Mouse (Mus musculus) liver, adult 2 months (tissue): Measurements from ENCODE around the gene Ppp1r1a. TPM values are rescaled to one million over a fixed set of nuclear protein-coding genes. Genes with fewer than 3 reads are reported as not detected.
A peak's percentile ranks its signal among the peaks of the same experiment; 100 is the strongest.

Source experiments
- DNase-seq: peaks from one replicate; pipeline ENCODE4 v3.0.0-alpha.2; 2011; ENCODE audit warnings: low read depth, low spot score; ENCODE audit errors: extremely low read depth
- H3K27ac ChIP-seq: fragments of 200-500 bp; replicated peaks from 2 replicates; pipeline ENCODE4 v1.5.1; 2012; ENCODE audit warnings: low read depth, mild to moderate bottlenecking, control low read depth, inconsistent platforms, low read length; ENCODE audit not compliant: insufficient read depth
- H3K27me3 ChIP-seq: fragments of 200-500 bp; 2 replicates; pipeline ENCODE4 v1.6.1; 2012; ENCODE audit warnings: mild to moderate bottlenecking, moderate library complexity, low read length, inconsistent platforms; ENCODE audit not compliant: control insufficient read depth, insufficient read depth
- H3K36me3 ChIP-seq: fragments of 200-500 bp; 2 replicates; pipeline ENCODE4 v1.6.1; 2012; ENCODE audit warnings: low read length, inconsistent platforms; ENCODE audit not compliant: control insufficient read depth, insufficient read depth
- H3K4me1 ChIP-seq: fragments of 200-500 bp; 2 replicates; pipeline ENCODE4 v1.6.1; 2011; ENCODE audit warnings: low read length; ENCODE audit not compliant: control insufficient read depth, insufficient read depth
- H3K4me3 ChIP-seq: fragments of 200-500 bp; 2 replicates; pipeline ENCODE4 v1.5.1; 2011; ENCODE audit warnings: low read depth, mild to moderate bottlenecking, control low read depth, low read length, moderate library complexity; ENCODE audit not compliant: insufficient read depth
- H3K79me2 ChIP-seq: fragments of 200-500 bp; 2 replicates; pipeline ENCODE4 v1.6.1; 2012; ENCODE audit warnings: inconsistent platforms, mild to moderate bottlenecking, low read length, moderate library complexity; ENCODE audit not compliant: control insufficient read depth, insufficient read depth
- H3K9ac ChIP-seq: fragments of 200-500 bp; 2 replicates; pipeline ENCODE4 v1.6.1; 2012; ENCODE audit warnings: low read depth, mild to moderate bottlenecking, control low read depth, inconsistent platforms, low read length
- CTCF ChIP-seq: fragments of 200-500 bp; IDR thresholded peaks from 2 replicates; pipeline ENCODE4 v1.5.1; 2011; ENCODE audit warnings: low read depth, low read length, control low read depth
- POLR2A ChIP-seq: fragments of 200-500 bp; IDR thresholded peaks from 2 replicates; pipeline ENCODE4 v1.6.1; 2011; ENCODE audit warnings: low read length, control low read depth; ENCODE audit not compliant: insufficient read depth; ENCODE audit errors: extremely low read depth
- WGBS: fragments of 180-500 bp; shearing (Covaris S2); methylation state at CpG from one replicate; pipeline ENCODE4 v1.1.7; 2018; 5-methylcytosine and 5-hydroxymethylcytosine counted together
- polyA plus RNA-seq: library from polyadenylated mRNA; depleted of rRNA; stranded (reverse); fragments of >200 nt; gene quantifications from 2 replicates; pipeline ENCODE4 v1.2.3, GENCODE M21; 2012; rRNA removed
- total RNA-seq: library from RNA; depleted of rRNA; stranded (reverse); fragments of >200 nt; gene quantifications from 2 replicates; pipeline ENCODE4 v1.2.3, GENCODE M21; 2014; rRNA removed

Gene Ppp1r1a
- total RNA-seq, result 0.09 TPM in 1 of 2 replicates, not detected in the other
- not detected in 2 replicates for polyA plus RNA-seq

GRCm38 (mm10) chr15:103537822-103538213 lies at the start of gene Ppp1r1a:
Gene Ppp1r1a, minus strand, starts transcription at chr15:103538003.
- DNase-seq, result no peak
- no peaks in the 10 kb centered on the region for H3K79me2 ChIP-seq
- no peak within 1 kb of the TSS for H3K27ac ChIP-seq
- peaks cover 12% of the 10 kb centered on the region; the same call in 1 of the 2 replicates for H3K27me3 ChIP-seq
- H3K36me3 ChIP-seq, result no peaks in the 10 kb centered on the region
- WGBS, result under 1% methylated on average over 34 of the region's 36 CpGs
- H3K9ac ChIP-seq, result no peak within 1 kb of the TSS
- no peak within 1 kb of the TSS for H3K4me3 ChIP-seq
- TF ChIP-seq POLR2A (no peak), CTCF (no peak)
- no peaks in the 10 kb centered on the region for H3K4me1 ChIP-seq

- no peaks in the 10 kb centered on the region for H3K36me3 ChIP-seq
- H3K4me1 ChIP-seq, result no peaks in the 10 kb centered on the region
- DNase-seq, result no peak
- TF ChIP-seq CTCF, result no peak
- no peak for TF ChIP-seq POLR2A
- no peak overlapping the region for H3K9ac ChIP-seq
- no peaks in the 10 kb centered on the region for H3K79me2 ChIP-seq
- WGBS, result 81% methylated on average over 2 of the region's 2 CpGs
- H3K27ac ChIP-seq, result no peak overlapping the region
- no peak overlapping the region for H3K4me3 ChIP-seq
- H3K27me3 ChIP-seq, result no peaks in the 10 kb centered on the region
Observed at GRCm38 (mm10) chr15:103585876-103586275, 48.1 kb upstream of the Ppp1r1a start.

GRCm38 (mm10) chr15:103564981-103565380 lies 27.2 kb upstream of the Ppp1r1a start, which contains the start of gene Glycam1:
Gene Glycam1, minus strand, starts transcription at chr15:103565081.
- Histone ChIP-seq H3K79me2 (no peaks in the 10 kb centered on the region), H3K4me3 (no peak within 1 kb of the TSS), H3K27ac (no peak within 1 kb of the TSS), H3K4me1 (no peaks in the 10 kb centered on the region), H3K36me3 (no peaks in the 10 kb centered on the region), H3K27me3 (no peaks in the 10 kb centered on the region), H3K9ac (no peak within 1 kb of the TSS)
- no peak for DNase-seq
- TF ChIP-seq CTCF (no peak), POLR2A (no peak)

DNA sequence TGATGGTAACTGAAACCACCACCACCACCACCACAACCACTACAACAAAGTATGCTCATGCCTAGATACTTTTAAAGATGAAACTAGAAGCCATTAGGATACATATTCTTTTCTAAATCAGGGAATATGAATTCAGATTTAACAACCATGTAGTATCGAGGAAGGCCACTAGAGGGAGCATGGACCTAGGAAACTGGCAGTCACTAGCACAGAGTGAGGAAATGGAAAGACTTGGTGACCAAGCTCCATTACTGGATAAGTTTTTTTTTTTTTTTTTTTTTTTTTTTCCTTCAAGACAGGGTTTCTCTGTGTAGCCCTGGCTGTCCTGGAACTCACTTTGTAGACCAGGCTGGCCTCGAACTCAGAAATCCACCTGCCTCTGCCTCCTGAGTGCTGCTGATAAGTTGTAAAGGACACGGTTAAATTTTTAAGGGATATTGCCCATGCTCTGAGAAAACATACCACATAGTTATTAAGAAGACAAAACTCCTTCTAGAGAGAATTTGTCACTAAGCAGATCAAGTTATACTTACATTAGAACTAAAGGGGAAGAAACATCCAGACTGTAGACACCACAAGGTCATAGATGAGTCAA lies 14.4 kb upstream of the Ppp1r1a start:
- Histone ChIP-seq H3K27me3 (no peaks in the 10 kb centered on the region), H3K36me3 (no peaks in the 10 kb centered on the region), H3K27ac (no peak overlapping the region), H3K79me2 (no peaks in the 10 kb centered on the region), H3K9ac (no peak overlapping the region), H3K4me1 (no peaks in the 10 kb centered on the region), H3K4me3 (no peak overlapping the region)
- DNase-seq, result peak; percentile 41
- 44% methylated on average over 3 of the region's 3 CpGs for WGBS
- peak; percentile 55 for TF ChIP-seq CTCF
- TF ChIP-seq POLR2A, result no peak

DNA sequence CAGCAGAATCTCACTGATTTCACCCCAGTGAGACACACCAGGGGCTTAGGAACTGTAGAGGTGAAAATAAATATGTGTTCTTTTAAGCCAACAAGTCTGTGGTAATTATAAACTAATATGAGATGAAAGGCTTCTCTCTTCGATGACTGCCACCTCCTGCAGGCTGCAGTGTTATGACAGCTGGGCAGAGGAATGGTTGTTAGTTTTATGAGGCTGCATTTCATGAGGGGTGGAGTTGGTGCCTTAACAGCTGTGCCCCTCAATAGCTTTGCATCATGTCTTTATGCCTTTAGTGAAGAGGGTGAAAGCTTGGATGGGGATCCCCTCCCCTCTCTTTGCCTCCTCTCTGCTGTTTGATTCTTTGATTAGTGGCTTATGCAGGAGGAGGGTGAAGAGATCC lies 13.2 kb upstream of the Ppp1r1a start:
- no peak overlapping the region for H3K4me3 ChIP-seq
- H3K9ac ChIP-seq, result no peak overlapping the region
- no peak for TF ChIP-seq POLR2A
- TF ChIP-seq CTCF, result no peak
- no peaks in the 10 kb centered on the region for H3K27me3 ChIP-seq
- H3K79me2 ChIP-seq, result no peaks in the 10 kb centered on the region
- DNase-seq, result no peak
- H3K4me1 ChIP-seq, result no peaks in the 10 kb centered on the region
- no peak overlapping the region for H3K27ac ChIP-seq
- H3K36me3 ChIP-seq, result no peaks in the 10 kb centered on the region
- WGBS, result 28% methylated on average over 1 of the region's 1 CpGs

GRCm38 (mm10) chr15:103549475-103549874 lies 11.7 kb upstream of the Ppp1r1a start:
- H3K36me3 ChIP-seq, result no peaks in the 10 kb centered on the region
- H3K79me2 ChIP-seq, result no peaks in the 10 kb centered on the region
- H3K4me3 ChIP-seq, result no peak overlapping the region
- peak; percentile 9 for DNase-seq
- TF ChIP-seq CTCF, result no peak
- no peak for TF ChIP-seq POLR2A
- no peak overlapping the region for H3K9ac ChIP-seq
- H3K4me1 ChIP-seq, result no peaks in the 10 kb centered on the region
- 89% methylated on average over 1 of the region's 1 CpGs for WGBS
- H3K27ac ChIP-seq, result no peak overlapping the region
- H3K27me3 ChIP-seq, result no peaks in the 10 kb centered on the region
